Mouse (Mus musculus) liver, adult 2 months (tissue): ENCODE data around the gene Wwc2. TPM values are rescaled to one million over a fixed set of nuclear protein-coding genes. Genes with fewer than 3 reads are reported as not detected.

Source experiments
- DNase-seq: peaks from one replicate; pipeline ENCODE4 v3.0.0-alpha.2; 2011; ENCODE audit warnings: low read depth, low spot score; ENCODE audit errors: extremely low read depth
- H3K27ac ChIP-seq: fragments of 200-500 bp; replicated peaks from 2 replicates; pipeline ENCODE4 v1.5.1; 2012; ENCODE audit warnings: low read depth, mild to moderate bottlenecking, control low read depth, inconsistent platforms, low read length; ENCODE audit not compliant: insufficient read depth
- H3K27me3 ChIP-seq: fragments of 200-500 bp; 2 replicates; pipeline ENCODE4 v1.6.1; 2012; ENCODE audit warnings: mild to moderate bottlenecking, moderate library complexity, low read length, inconsistent platforms; ENCODE audit not compliant: control insufficient read depth, insufficient read depth
- H3K36me3 ChIP-seq: fragments of 200-500 bp; 2 replicates; pipeline ENCODE4 v1.6.1; 2012; ENCODE audit warnings: low read length, inconsistent platforms; ENCODE audit not compliant: control insufficient read depth, insufficient read depth
- H3K4me1 ChIP-seq: fragments of 200-500 bp; 2 replicates; pipeline ENCODE4 v1.6.1; 2011; ENCODE audit warnings: low read length; ENCODE audit not compliant: control insufficient read depth, insufficient read depth
- H3K4me3 ChIP-seq: fragments of 200-500 bp; 2 replicates; pipeline ENCODE4 v1.5.1; 2011; ENCODE audit warnings: low read depth, mild to moderate bottlenecking, control low read depth, low read length, moderate library complexity; ENCODE audit not compliant: insufficient read depth
- H3K79me2 ChIP-seq: fragments of 200-500 bp; 2 replicates; pipeline ENCODE4 v1.6.1; 2012; ENCODE audit warnings: inconsistent platforms, mild to moderate bottlenecking, low read length, moderate library complexity; ENCODE audit not compliant: control insufficient read depth, insufficient read depth
- H3K9ac ChIP-seq: fragments of 200-500 bp; 2 replicates; pipeline ENCODE4 v1.6.1; 2012; ENCODE audit warnings: low read depth, mild to moderate bottlenecking, control low read depth, inconsistent platforms, low read length
- CTCF ChIP-seq: fragments of 200-500 bp; IDR thresholded peaks from 2 replicates; pipeline ENCODE4 v1.5.1; 2011; ENCODE audit warnings: low read depth, low read length, control low read depth
- POLR2A ChIP-seq: fragments of 200-500 bp; IDR thresholded peaks from 2 replicates; pipeline ENCODE4 v1.6.1; 2011; ENCODE audit warnings: low read length, control low read depth; ENCODE audit not compliant: insufficient read depth; ENCODE audit errors: extremely low read depth
- WGBS: fragments of 180-500 bp; shearing (Covaris S2); methylation state at CpG from one replicate; pipeline ENCODE4 v1.1.7; 2018; 5-methylcytosine and 5-hydroxymethylcytosine counted together
- polyA plus RNA-seq: library from polyadenylated mRNA; depleted of rRNA; stranded (reverse); fragments of >200 nt; gene quantifications from 2 replicates; pipeline ENCODE4 v1.2.3, GENCODE M21; 2012
- total RNA-seq: library from RNA; depleted of rRNA; stranded (reverse); fragments of >200 nt; gene quantifications from 2 replicates; pipeline ENCODE4 v1.2.3, GENCODE M21; 2014

Gene Wwc2
- total and polyA plus RNA-seq, 2 experiments: 2.3 to 3.7 TPM

DNA sequence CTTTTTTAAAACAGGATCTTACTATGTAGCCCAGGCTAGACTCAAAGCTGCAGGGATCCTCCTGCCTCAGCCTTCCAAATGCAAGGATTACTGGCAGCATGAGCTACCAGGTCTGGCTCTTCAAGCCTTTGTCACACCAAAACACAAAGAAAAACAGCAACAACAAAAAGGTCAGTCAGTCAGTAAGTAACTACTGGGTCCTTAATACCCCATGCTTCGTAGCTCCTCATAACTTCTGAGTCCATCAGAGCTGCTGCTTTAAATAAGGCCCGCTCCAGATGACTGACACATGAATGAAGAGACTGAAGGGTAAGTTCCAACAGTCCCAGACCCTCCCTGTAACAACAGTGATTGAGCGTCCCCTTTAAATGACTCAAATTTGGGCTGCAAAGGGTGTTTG lies 90.8 kb downstream of the Wwc2 start:
- no peak overlapping the region for H3K4me3 ChIP-seq
- no peak overlapping the region for H3K9ac ChIP-seq
- DNase-seq: no peak
- TF ChIP-seq POLR2A (no peak), CTCF (no peak)
- 98% methylated on average over 3 of the region's 3 CpGs for WGBS
- peaks cover 14% of the 10 kb centered on the region; the same call in 1 of the 2 replicates for H3K36me3 ChIP-seq
- H3K27me3 ChIP-seq: no peaks in the 10 kb centered on the region
- H3K4me1 ChIP-seq: no peaks in the 10 kb centered on the region
- no peak overlapping the region for H3K27ac ChIP-seq
- 0 out of 2 replicates have a peak, but pooled peaks cover 2% of the 10 kb centered on the region for H3K79me2 ChIP-seq

DNA sequence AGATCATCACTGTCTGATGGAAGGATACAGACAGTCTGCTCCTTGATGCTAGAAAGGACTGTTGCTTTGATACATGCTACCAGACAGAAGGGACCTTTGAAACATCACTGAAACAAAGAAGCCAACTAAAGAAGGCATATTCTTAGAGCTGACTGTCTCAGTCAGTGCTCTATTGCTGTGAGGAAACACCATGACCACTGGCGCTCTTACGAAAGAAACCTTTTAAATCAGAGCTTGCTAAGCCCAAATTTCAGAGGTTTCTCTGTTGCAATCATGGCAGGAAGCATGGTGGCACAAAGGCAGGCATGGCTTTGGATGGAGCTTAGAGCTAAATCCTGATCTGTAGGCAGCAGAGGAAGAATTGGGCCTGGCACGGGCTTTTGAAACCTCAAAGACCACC lies 98.3 kb downstream of the Wwc2 start:
- 98% methylated on average over 3 of the region's 3 CpGs for WGBS
- DNase-seq: no peak

DNA sequence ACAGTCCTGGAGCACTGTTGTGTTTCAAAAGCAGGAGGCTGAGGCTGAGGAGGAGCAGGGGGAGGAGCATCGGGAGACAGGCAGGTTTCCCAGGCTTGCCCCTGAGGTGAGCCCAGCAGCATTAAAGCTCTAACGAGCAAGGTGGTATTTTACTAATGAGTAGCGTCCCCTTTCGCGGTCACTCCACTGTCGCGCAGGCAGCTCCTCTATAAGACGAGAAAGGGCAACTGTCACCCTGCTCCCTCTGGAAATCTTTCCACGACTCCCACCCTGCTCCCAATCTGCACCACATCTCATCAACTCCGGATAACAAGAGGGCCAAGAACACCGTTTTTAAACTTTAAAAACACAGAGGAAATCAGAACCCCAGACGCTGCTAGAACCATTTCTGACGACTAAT lies 99.1 kb downstream of the Wwc2 start:
- Histone ChIP-seq H3K27ac (no peak overlapping the region), H3K27me3 (no peaks in the 10 kb centered on the region), H3K4me1 (no peaks in the 10 kb centered on the region), H3K4me3 (no peak overlapping the region), H3K9ac (no peak overlapping the region), H3K79me2 (no peaks in the 10 kb centered on the region; the same call in 1 of the 2 replicates), H3K36me3 (peaks cover 5% of the 10 kb centered on the region; the same call in 1 of the 2 replicates)
- 90% methylated on average over 13 of the region's 13 CpGs for WGBS
- DNase-seq: no peak
- TF ChIP-seq POLR2A: no peak
- no peak for TF ChIP-seq CTCF

More for the DNA sequence above, 98.3 kb downstream of the Wwc2 start:
- H3K9ac ChIP-seq: no peak overlapping the region
- no peak for TF ChIP-seq CTCF
- TF ChIP-seq POLR2A: no peak
- H3K27ac ChIP-seq: no peak overlapping the region
- H3K4me3 ChIP-seq: no peak overlapping the region
- peaks cover 5% of the 10 kb centered on the region; the same call in 1 of the 2 replicates for H3K36me3 ChIP-seq
- no peaks in the 10 kb centered on the region; the same call in 1 of the 2 replicates for H3K79me2 ChIP-seq
- no peaks in the 10 kb centered on the region for H3K27me3 ChIP-seq
- H3K4me1 ChIP-seq: no peaks in the 10 kb centered on the region

DNA sequence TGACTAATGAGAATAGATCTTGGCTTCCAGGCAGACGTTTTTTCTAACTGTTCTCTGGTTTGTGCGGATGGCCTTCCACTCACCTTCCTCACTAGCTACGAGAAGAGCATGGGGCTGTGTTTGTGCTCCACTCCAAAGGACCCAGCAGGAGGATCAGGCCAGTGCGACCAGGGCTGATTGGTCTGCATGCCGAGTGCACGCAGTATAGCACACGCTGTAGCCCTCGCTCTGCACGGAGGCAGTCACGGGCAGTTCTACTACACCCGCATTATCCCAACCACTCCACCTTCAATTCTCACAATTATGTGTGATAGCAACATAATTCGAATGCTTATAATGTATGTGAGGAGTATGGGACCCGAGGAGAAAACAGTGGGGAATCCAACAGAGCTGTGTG lies 99.9 kb downstream of the Wwc2 start:
- no peak overlapping the region for H3K4me3 ChIP-seq
- H3K79me2 ChIP-seq: no peaks in the 10 kb centered on the region; the same call in 1 of the 2 replicates
- no peak overlapping the region for H3K9ac ChIP-seq
- peaks cover 5% of the 10 kb centered on the region; the same call in 1 of the 2 replicates for H3K36me3 ChIP-seq
- H3K27me3 ChIP-seq: no peaks in the 10 kb centered on the region
- no peak for TF ChIP-seq POLR2A
- no peak for TF ChIP-seq CTCF
- no peak overlapping the region for H3K27ac ChIP-seq
- no peaks in the 10 kb centered on the region for H3K4me1 ChIP-seq
- 90% methylated on average over 13 of the region's 13 CpGs for WGBS
- DNase-seq: no peak

DNA sequence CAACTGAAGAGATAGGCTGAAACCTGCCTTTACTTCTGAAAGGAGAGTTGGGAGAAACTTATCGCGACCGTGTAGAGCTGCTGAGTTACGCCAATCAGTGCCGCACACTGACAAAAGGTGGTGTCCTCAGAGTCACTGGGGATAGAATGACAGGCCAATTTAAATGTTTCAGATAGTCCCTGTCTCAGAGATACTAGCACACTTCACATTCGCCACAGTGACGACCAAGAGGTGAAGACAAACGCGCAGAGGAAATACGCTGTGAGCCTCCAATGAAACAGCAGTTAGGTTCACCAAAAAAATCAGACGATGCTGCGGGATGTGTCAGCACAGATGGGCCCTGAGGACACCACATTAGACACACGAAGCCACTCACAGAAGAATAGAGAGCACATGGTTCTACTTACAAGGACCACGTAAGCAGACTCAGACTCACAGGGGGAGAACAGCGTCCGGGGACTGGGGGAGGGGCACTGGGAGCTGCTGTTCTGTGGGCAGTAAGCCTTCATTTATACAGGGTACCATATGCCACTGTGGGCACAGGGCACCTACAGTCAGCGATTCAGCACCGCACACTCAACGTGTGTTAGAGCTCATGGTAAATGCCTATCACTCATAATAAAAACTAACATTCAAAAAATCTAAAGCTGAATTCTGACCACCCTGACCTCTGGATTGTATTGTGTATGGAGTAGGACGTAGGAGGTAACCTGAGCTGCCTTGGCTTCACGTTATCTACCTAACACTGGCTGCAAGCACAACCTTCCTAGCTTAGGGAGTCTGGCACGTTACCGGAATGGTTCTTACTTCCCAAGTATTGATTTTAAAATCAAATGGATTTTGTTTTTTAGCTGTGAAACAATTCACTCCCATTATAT lies 100.5 kb downstream of the Wwc2 start:
- no peak overlapping the region for H3K4me3 ChIP-seq
- no peaks in the 10 kb centered on the region for H3K4me1 ChIP-seq
- H3K9ac ChIP-seq: no peak overlapping the region
- no peak overlapping the region for H3K27ac ChIP-seq
- TF ChIP-seq CTCF (no peak), POLR2A (no peak)
- no peak for DNase-seq
- no peaks in the 10 kb centered on the region for H3K27me3 ChIP-seq
- peaks cover 2% of the 10 kb centered on the region; the same call in 1 of the 2 replicates for H3K36me3 ChIP-seq
- WGBS: 92% methylated on average over 23 of the region's 23 CpGs
- no peaks in the 10 kb centered on the region; the same call in 1 of the 2 replicates for H3K79me2 ChIP-seq
